Mouse (Mus musculus): ENCODE measurements at regions not wholly inside any gene's neighbourhood (a gene's known extent, or its start where the extent isn't known, plus 50 kb on each side); places are given as distances from the start of the nearest gene placed in this dataset.

DNA sequence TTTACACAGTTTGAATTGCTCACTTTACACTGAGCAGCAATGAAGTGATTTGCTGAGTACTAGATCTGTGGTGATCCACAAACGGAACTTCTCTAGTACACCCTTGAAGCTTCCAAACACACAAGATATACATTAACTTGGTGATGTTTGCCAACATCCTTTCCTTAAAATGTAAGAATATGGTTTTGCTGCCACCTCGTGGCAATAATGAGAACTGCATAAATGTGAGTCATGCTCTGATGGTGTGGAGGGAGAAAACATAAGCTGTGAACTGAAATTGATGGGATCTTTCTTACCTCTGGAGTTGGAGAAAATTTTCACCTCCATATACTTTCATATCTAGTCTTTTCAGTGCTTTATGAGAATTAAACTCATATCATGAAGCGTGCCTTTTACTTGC lies 51.6 kb downstream of the Bex3 start:
- Histone ChIP-seq H3K4me3 (ENCODE audit: low read depth, low read length) (no peak overlapping the region), H3K27ac (ENCODE audit: low read depth, low read length) (no peak overlapping the region), H3K36me3 (ENCODE audit: control insufficient read depth, insufficient read depth, low read length) (no peaks in the 10 kb centered on the region), H3K9me3 (ENCODE audit: control insufficient read depth, low read length) (no peaks in the 10 kb centered on the region), H3K9ac (ENCODE audit: low read length) (no peak overlapping the region), H3K4me2 (ENCODE audit: low read depth, low read length, severe bottlenecking) (no peak overlapping the region), H3K4me1 (replicated peaks; ENCODE audit: control insufficient read depth, insufficient read depth, low read length) (no peaks in the 10 kb centered on the region), H3K27me3 (ENCODE audit: control insufficient read depth, insufficient read depth, low read length) (no peaks in the 10 kb centered on the region)
- 16% methylated on average over 3 of the region's 3 CpGs for WGBS
- DNase-seq (ENCODE audit: low spot score) = peak; percentile 56
- no peak for ATAC-seq (replicated peaks; ENCODE audit: low FRiP score)

DNA sequence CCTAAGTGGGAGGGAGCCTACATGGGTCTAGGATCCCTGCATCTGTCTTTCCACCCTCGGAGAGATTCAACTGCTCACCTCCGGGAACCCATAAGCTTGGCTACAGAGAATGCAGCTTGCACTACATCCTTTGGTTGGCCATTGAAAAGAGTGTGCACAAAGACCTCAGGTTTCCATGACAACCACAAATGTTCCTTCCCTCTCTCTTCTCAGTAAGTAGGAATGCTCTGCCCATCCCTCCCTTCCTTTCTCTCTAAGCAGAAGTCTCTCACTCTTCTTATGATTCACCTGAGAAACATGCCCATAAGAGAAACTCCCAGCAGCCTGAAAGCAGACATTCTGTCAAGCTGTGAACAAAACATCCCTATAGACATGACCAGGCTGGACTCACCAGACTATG lies 95.8 kb downstream of the Bex3 start:
- H3K27me3 ChIP-seq (ENCODE audit: control insufficient read depth, insufficient read depth, low read length) = no peaks in the 10 kb centered on the region
- H3K9ac ChIP-seq (ENCODE audit: low read length) = no peak overlapping the region
- no peaks in the 10 kb centered on the region for H3K36me3 ChIP-seq (ENCODE audit: control insufficient read depth, insufficient read depth, low read length)
- no peak overlapping the region for H3K4me2 ChIP-seq (ENCODE audit: low read depth, low read length, severe bottlenecking)
- DNase-seq (ENCODE audit: low spot score) = no peak
- no peak overlapping the region for H3K27ac ChIP-seq (ENCODE audit: low read depth, low read length)
- WGBS = 62% methylated on average over 2 of the region's 2 CpGs
- H3K4me1 ChIP-seq (replicated peaks; ENCODE audit: control insufficient read depth, insufficient read depth, low read length) = no peaks in the 10 kb centered on the region
- no peak for ATAC-seq (replicated peaks; ENCODE audit: low FRiP score)
- no peaks in the 10 kb centered on the region for H3K9me3 ChIP-seq (ENCODE audit: control insufficient read depth, low read length)
- H3K4me3 ChIP-seq (ENCODE audit: low read depth, low read length) = no peak overlapping the region

Data from forebrain, embryonic 11.5 days (tissue).